Mouse (Mus musculus) kidney, embryonic 16.5 days (tissue): ENCODE data around the gene Myom1. TPM values are rescaled to one million over a fixed set of nuclear protein-coding genes. Genes with fewer than 3 reads are reported as not detected.

Experiments used
- ATAC-seq: fragments of 200-750 bp; cut with Nextera tagmentation; 2 replicates; pipeline ENCODE4 v1.8.0; 2017; ENCODE audit warnings: moderate TSS enrichment; ENCODE audit not compliant: low FRiP score, low TSS enrichment
- H3K27ac ChIP-seq: fragments of 300-500 bp; sonication (generic); 2 replicates; pipeline ENCODE4 v1.5.1; 2014; ENCODE audit warnings: low read length
- H3K27me3 ChIP-seq: fragments of 300-500 bp; sonication (generic); 2 replicates; pipeline ENCODE4 v1.6.1; 2014; ENCODE audit warnings: low read length, control low read depth, mixed read lengths; ENCODE audit not compliant: insufficient read depth
- H3K36me3 ChIP-seq: fragments of 300-500 bp; sonication (generic); 2 replicates; pipeline ENCODE4 v1.6.1; 2014; ENCODE audit warnings: low read length, control low read depth, mixed read lengths; ENCODE audit not compliant: insufficient read depth
- H3K4me1 ChIP-seq: fragments of 300-500 bp; sonication (generic); 2 replicates; pipeline ENCODE4 v1.6.1; 2014; ENCODE audit warnings: low read length, control low read depth, mixed read lengths; ENCODE audit not compliant: insufficient read depth
- H3K4me2 ChIP-seq: fragments of 300-500 bp; sonication (generic); replicated peaks from 2 replicates; pipeline ENCODE4 v1.6.1; 2014; ENCODE audit warnings: low read depth, low read length
- H3K4me3 ChIP-seq: fragments of 300-500 bp; sonication (generic); 2 replicates; pipeline ENCODE4 v1.5.1; 2014; ENCODE audit warnings: mild to moderate bottlenecking, low read length
- H3K9ac ChIP-seq: fragments of 300-500 bp; sonication (generic); replicated peaks from 2 replicates; pipeline ENCODE4 v1.6.1; 2014; ENCODE audit warnings: low read length
- H3K9me3 ChIP-seq: fragments of 300-500 bp; sonication (generic); 2 replicates; pipeline ENCODE4 v1.6.1; 2016; ENCODE audit warnings: low read length, control low read depth
- WGBS: fragments of 180-500 bp; shearing (Covaris S2); extraction: QIAGEN DNeasy Blood & Tissue Kit; methylation state at CpG from one replicate; pipeline ENCODE4 v1.1.7; 2014; 5-methylcytosine and 5-hydroxymethylcytosine counted together
- polyA plus RNA-seq: library from polyadenylated mRNA; unstranded; fragments of >200 nt; fragmentation: Nextera tagmentation; extraction: Ambion mirVana; gene quantifications from 2 replicates; pipeline ENCODE4 v1.2.1, GENCODE M21; 2015

The Myom1 gene
- polyA plus RNA-seq, 1 experiment from 2014 or later, result 4.7 TPM

GRCm38 (mm10) chr17:71024071-71024470 lies 21.6 kb downstream of the Myom1 start:
- Histone ChIP-seq H3K4me1 (peaks cover 9% of the 10 kb centered on the region), H3K27ac (no peak overlapping the region), H3K36me3 (no peaks in the 10 kb centered on the region), H3K9me3 (no peaks in the 10 kb centered on the region), H3K4me2 (no peak overlapping the region), H3K27me3 (no peaks in the 10 kb centered on the region), H3K4me3 (no peak overlapping the region), H3K9ac (no peak overlapping the region)
- WGBS, result 94% methylated on average over 10 of the region's 10 CpGs
- ATAC-seq, result no peak

GRCm38 (mm10) chr17:71025922-71026321 lies 23.5 kb downstream of the Myom1 start:
- Histone ChIP-seq H3K27me3 (no peaks in the 10 kb centered on the region), H3K9ac (no peak overlapping the region), H3K4me2 (no peak overlapping the region), H3K4me1 (no peaks in the 10 kb centered on the region), H3K4me3 (no peak overlapping the region), H3K9me3 (no peaks in the 10 kb centered on the region), H3K27ac (no peak overlapping the region), H3K36me3 (no peaks in the 10 kb centered on the region)
- no peak for ATAC-seq
- 80% methylated on average over 8 of the region's 8 CpGs for WGBS

- WGBS, result 92% methylated on average over 3 of the region's 3 CpGs
- H3K4me3 ChIP-seq, result no peak overlapping the region
- no peaks in the 10 kb centered on the region for H3K9me3 ChIP-seq
- H3K9ac ChIP-seq, result no peak overlapping the region
- H3K36me3 ChIP-seq, result no peaks in the 10 kb centered on the region
- H3K27me3 ChIP-seq, result no peaks in the 10 kb centered on the region
- no peaks in the 10 kb centered on the region for H3K4me1 ChIP-seq
- ATAC-seq, result no peak
- no peak overlapping the region for H3K27ac ChIP-seq
- no peak overlapping the region for H3K4me2 ChIP-seq
Observed at GRCm38 (mm10) chr17:71027186-71027585, 24.8 kb downstream of the Myom1 start.

- Histone ChIP-seq H3K36me3 (no peaks in the 10 kb centered on the region), H3K27ac (no peak overlapping the region), H3K9me3 (no peaks in the 10 kb centered on the region), H3K4me2 (no peak overlapping the region), H3K27me3 (no peaks in the 10 kb centered on the region), H3K4me1 (no peaks in the 10 kb centered on the region), H3K9ac (no peak overlapping the region), H3K4me3 (no peak overlapping the region)
- WGBS, result 80% methylated on average over 10 of the region's 10 CpGs
- ATAC-seq, result no peak
Observed at GRCm38 (mm10) chr17:71032719-71033118, 30.3 kb downstream of the Myom1 start.

GRCm38 (mm10) chr17:71034472-71034871 lies 32.0 kb downstream of the Myom1 start:
- Histone ChIP-seq H3K27me3 (no peaks in the 10 kb centered on the region), H3K4me2 (no peak overlapping the region), H3K4me1 (peaks cover under 1% of the 10 kb centered on the region; the same call in 1 of the 2 replicates), H3K4me3 (no peak overlapping the region), H3K9ac (no peak overlapping the region), H3K27ac (no peak overlapping the region), H3K9me3 (no peaks in the 10 kb centered on the region), H3K36me3 (no peaks in the 10 kb centered on the region)
- WGBS, result 75% methylated on average over 5 of the region's 5 CpGs
- no peak for ATAC-seq

GRCm38 (mm10) chr17:71037188-71037587 lies 34.8 kb downstream of the Myom1 start:
- ATAC-seq, result no peak
- H3K9me3 ChIP-seq, result no peaks in the 10 kb centered on the region
- peaks cover 13% of the 10 kb centered on the region for H3K4me1 ChIP-seq
- 82% methylated on average over 7 of the region's 7 CpGs for WGBS
- H3K4me2 ChIP-seq, result no peak overlapping the region
- H3K4me3 ChIP-seq, result no peak overlapping the region
- H3K27ac ChIP-seq, result no peak overlapping the region
- H3K27me3 ChIP-seq, result no peaks in the 10 kb centered on the region
- no peak overlapping the region for H3K9ac ChIP-seq
- no peaks in the 10 kb centered on the region for H3K36me3 ChIP-seq

- peak; percentile 63; the same call in 1 of the 2 replicates for ATAC-seq
- no peaks in the 10 kb centered on the region for H3K36me3 ChIP-seq
- H3K27me3 ChIP-seq, result no peaks in the 10 kb centered on the region
- H3K4me2 ChIP-seq, result no peak overlapping the region
- H3K4me1 ChIP-seq, result peaks cover 13% of the 10 kb centered on the region
- 41% methylated on average over 5 of the region's 5 CpGs for WGBS
- no peak overlapping the region for H3K27ac ChIP-seq
- H3K9ac ChIP-seq, result no peak overlapping the region
- no peak overlapping the region for H3K4me3 ChIP-seq
- no peaks in the 10 kb centered on the region; the same call in 1 of the 2 replicates for H3K9me3 ChIP-seq
Observed at GRCm38 (mm10) chr17:71038812-71039211, 36.4 kb downstream of the Myom1 start.

GRCm38 (mm10) chr17:71039851-71040581 lies 37.6 kb downstream of the Myom1 start:
- no peaks in the 10 kb centered on the region for H3K27me3 ChIP-seq
- WGBS, result 21% methylated on average over 12 of the region's 12 CpGs
- no peak overlapping the region for H3K4me3 ChIP-seq
- no peaks in the 10 kb centered on the region; the same call in 1 of the 2 replicates for H3K9me3 ChIP-seq
- ATAC-seq, result peak; percentile 73
- H3K36me3 ChIP-seq, result no peaks in the 10 kb centered on the region
- H3K4me2 ChIP-seq, result no peak overlapping the region
- H3K27ac ChIP-seq, result peak overlapping the region; percentile 48
- 0 out of 2 replicates have a peak overlapping the region, but pooled peaks have one; percentile 13 for H3K9ac ChIP-seq
- H3K4me1 ChIP-seq, result peaks cover 13% of the 10 kb centered on the region

- Histone ChIP-seq H3K27me3 (no peaks in the 10 kb centered on the region), H3K36me3 (no peaks in the 10 kb centered on the region), H3K27ac (0 out of 2 replicates have a peak overlapping the region, but pooled peaks have one; percentile 48), H3K9me3 (no peaks in the 10 kb centered on the region; the same call in 1 of the 2 replicates), H3K4me3 (no peak overlapping the region), H3K4me2 (no peak overlapping the region), H3K4me1 (peaks cover 13% of the 10 kb centered on the region), H3K9ac (no peak overlapping the region)
- ATAC-seq, result no peak
- 73% methylated on average over 5 of the region's 5 CpGs for WGBS
Observed at GRCm38 (mm10) chr17:71040582-71040880, 38.1 kb downstream of the Myom1 start.

GRCm38 (mm10) chr17:71042645-71043044 lies 40.2 kb downstream of the Myom1 start:
- Histone ChIP-seq H3K4me2 (no peak overlapping the region), H3K9ac (no peak overlapping the region), H3K27me3 (no peaks in the 10 kb centered on the region), H3K27ac (no peak overlapping the region), H3K9me3 (no peaks in the 10 kb centered on the region; the same call in 1 of the 2 replicates), H3K4me3 (no peak overlapping the region), H3K36me3 (no peaks in the 10 kb centered on the region), H3K4me1 (peaks cover 13% of the 10 kb centered on the region)
- 83% methylated on average over 1 of the region's 1 CpGs for WGBS
- no peak for ATAC-seq
